ENCODE assay signal across 8 mouse cellular contexts in the genomic region with DNA sequence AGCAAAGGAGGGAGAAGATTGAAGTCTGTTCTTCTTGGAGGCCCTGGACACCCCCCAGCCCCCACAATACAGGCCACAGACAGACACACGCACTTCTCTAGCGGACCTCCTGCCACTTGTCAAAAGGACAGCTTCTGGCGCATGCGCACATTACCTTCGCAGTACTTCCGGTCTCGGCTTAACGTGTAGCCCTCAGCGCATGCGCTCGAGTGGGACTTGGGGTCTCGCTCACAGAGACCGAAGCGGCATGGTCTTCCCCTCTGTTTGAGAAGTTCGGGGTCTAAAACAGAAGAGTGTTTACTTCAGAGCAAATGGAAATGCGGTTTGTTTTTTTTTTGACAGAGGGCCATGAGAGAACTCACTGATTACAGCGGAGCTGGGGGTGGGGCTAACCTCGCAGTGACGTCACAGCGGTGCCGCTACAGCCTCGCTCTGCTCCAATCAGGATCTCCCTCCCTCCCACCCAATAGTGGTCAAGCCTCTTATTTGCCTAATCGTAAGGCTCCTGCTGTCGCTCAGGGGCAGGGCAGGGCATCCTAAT. TPM values are rescaled to one million over a fixed set of nuclear protein-coding genes. Genes with fewer than 3 reads are reported as not detected.
DNase-seq lines count a peak whose midpoint lies in the region; ATAC-seq and TF ChIP-seq lines count a peak whose summit lies in the region.

No protein-coding gene starts in this region.

- peak; percentile 85 to 92 for DNase-seq in gastrocnemius, adult 8-10 months (ENCODE audit: low spot score in 2 of 2)
- DNase-seq in hindlimb bud, embryonic 11.5 days (ENCODE audit: extremely low spot score, low read depth, low spot score), result peak; percentile 92
- peak; percentile 89 to 92 for DNase-seq in left cerebral cortex, adult 8-10 months (ENCODE audit: low spot score in 2 of 2)
- peak; percentile 95 to 96 for DNase-seq in right cerebral cortex, postnatal 10 days (ENCODE audit: low spot score in 2 of 2)
- DNase-seq in urinary bladder, postnatal 25 days (ENCODE audit: low spot score), result peak; percentile 87

- H3K27me3 ChIP-seq in megakaryocyte, embryonic 14.5 days (replicated peaks), result peaks cover 2% of the 10 kb centered on the region

- peak; percentile 94 for ATAC-seq in activated CD4-positive, CD25-positive, alpha-beta regulatory T cell, adult 4 months

- no peaks in the 10 kb centered on the region for H3K9me3 ChIP-seq in megakaryocyte, embryonic 14.5 days

- no peak for TF ChIP-seq CTCF in cortical plate, adult 2 months (IDR thresholded peaks at IDR 0.05; ENCODE audit: extremely low read depth, insufficient read depth, low read length)

- H3K4me3 ChIP-seq in cortical plate, adult 2 months (ENCODE audit: insufficient read depth, low read length), result peak overlapping the region; percentile 51
- peak overlapping the region; percentile 93 for H3K4me3 ChIP-seq in megakaryocyte, embryonic 14.5 days (replicated peaks)

- peak; percentile 91 for TF ChIP-seq POLR2A in cortical plate, adult 2 months (IDR thresholded peaks at IDR 0.05; ENCODE audit: extremely low read depth, insufficient read depth, low read length)

- no peaks in the 10 kb centered on the region for H3K36me3 ChIP-seq in megakaryocyte, embryonic 14.5 days (replicated peaks; ENCODE audit: low read length)

- no peaks in the 10 kb centered on the region for H3K4me1 ChIP-seq in cortical plate, adult 2 months (ENCODE audit: control insufficient read depth, insufficient read depth, low read length)
- peaks cover 21% of the 10 kb centered on the region for H3K4me1 ChIP-seq in megakaryocyte, embryonic 14.5 days

- H3K27ac ChIP-seq in cortical plate, adult 2 months (ENCODE audit: insufficient read depth, low read length), result peak overlapping the region; percentile 86

RNA-seq across cellular contexts. Expression of a gene that starts 30.1 kb away (rescaled TPM):
- 1 to 10 TPM in 1 of 2 experiments, under 1 TPM in 1; 0.84 to 1.8 TPM for polyA plus RNA-seq in activated CD4-positive, CD25-positive, alpha-beta regulatory T cell, adult 4 months (2017; shearing (Covaris generic))
- polyA plus RNA-seq in cortical plate, adult 2 months (2012; rRNA removed), result 3.5 and 4.2 TPM in 2 replicates
- total RNA-seq in gastrocnemius, adult 8-10 months (2022), result 10 to 100 TPM; 30.3 to 34.8 (median 33.8) TPM
- 1 to 10 TPM; 1.8 to 2.7 (median 2.3) TPM for total RNA-seq in left cerebral cortex, adult 8-10 months (2022)
- 0.07 TPM in 1 of 2 replicates, not detected in the other for polyA plus RNA-seq in megakaryocyte, embryonic 14.5 days (2012; ENCODE audit: insufficient read depth, low replicate concordance)

Comparison
In these comparisons a context has a peak if more than half of its experiments do, and no peak if none do; other contexts are left out.
1. Peak in every context shown above with its lines: DNase-seq, ATAC-seq, H3K4me3 ChIP-seq and H3K27ac ChIP-seq.